Comparison of ENCODE assay signal across 8 mouse cellular contexts in the genomic region with DNA sequence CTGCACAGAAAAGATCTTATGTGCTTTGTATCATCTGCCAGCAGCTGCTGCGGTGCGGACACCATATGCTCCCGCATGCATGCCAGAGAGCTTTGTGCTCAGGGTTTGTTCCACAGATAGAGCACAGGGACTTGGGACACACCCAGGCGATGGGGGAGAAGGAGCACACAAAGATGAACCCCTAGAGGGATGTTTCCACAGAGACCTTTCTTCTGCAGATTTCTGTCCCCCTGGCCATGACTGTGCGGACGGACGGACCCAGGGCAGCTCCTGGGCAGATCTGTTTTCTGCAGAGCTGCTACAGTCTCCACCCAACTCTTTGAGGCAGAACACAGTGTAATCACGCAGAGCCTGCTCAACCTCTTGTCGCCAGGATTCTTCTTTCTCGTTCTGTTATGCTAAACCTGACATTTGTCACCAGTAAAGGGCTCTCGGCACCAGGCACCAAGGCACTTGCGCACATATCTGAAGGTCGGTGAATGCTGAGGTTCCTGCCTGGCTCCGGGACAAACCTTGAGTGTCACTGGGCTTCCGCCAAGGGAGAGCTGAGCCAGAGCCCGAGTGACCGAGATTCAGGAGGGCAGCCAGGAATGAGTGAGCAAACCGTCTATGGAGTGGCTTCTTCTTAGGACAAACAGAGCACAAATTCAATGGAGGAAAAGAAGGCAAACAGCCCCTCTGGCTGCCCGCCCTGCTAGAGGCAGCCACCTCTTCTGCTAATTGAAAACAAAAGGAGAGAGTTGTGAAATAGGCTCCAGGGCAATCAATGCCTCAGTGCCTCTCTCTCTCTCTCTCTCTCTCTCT. TPM values are rescaled to one million over a fixed set of nuclear protein-coding genes. Genes with fewer than 3 reads are reported as not detected.
DNase-seq lines count a peak whose midpoint lies in the region; ATAC-seq lines count a peak whose summit lies in the region.

No protein-coding gene starts in this region.

- no peaks in the 10 kb centered on the region for H3K36me3 ChIP-seq in hindbrain, embryonic 14.5 days (replicated peaks; ENCODE audit: control insufficient read depth, insufficient read depth)

- no peaks in the 10 kb centered on the region for H3K27me3 ChIP-seq in hindbrain, embryonic 14.5 days (ENCODE audit: control insufficient read depth, insufficient read depth, low read length)

- H3K27ac ChIP-seq in hindbrain, embryonic 14.5 days, result peak overlapping the region; percentile 81

- peaks cover 20% of the 10 kb centered on the region for H3K4me1 ChIP-seq in hindbrain, embryonic 14.5 days (replicated peaks; ENCODE audit: control insufficient read depth, insufficient read depth, low read length)

- DNase-seq in adrenal gland, adult (ENCODE audit: inconsistent age in 2 of 2, low spot score in 1 of 2), result peak; percentile 94 to 98
- DNase-seq in cerebellum, postnatal 36 days, result peak; percentile 88 to 95
- peak; percentile 80 to 82 for DNase-seq in gastrocnemius, adult 8-10 months (ENCODE audit: low spot score in 2 of 2)
- peak; percentile 60 for DNase-seq in hindbrain, embryonic 14.5 days (ENCODE audit: low spot score)
- DNase-seq in layer of hippocampus, postnatal 10 days (ENCODE audit: low spot score in 2 of 2), result peak; percentile 68 to 72
- DNase-seq in lung, postnatal 10 days, result peak; percentile 92
- peak; percentile 43 for DNase-seq in right cerebral cortex, postnatal 25 days
- no peak for DNase-seq in yolk sac, embryonic 10.5 days (ENCODE audit: low spot score)

- no peak overlapping the region for H3K4me3 ChIP-seq in hindbrain, embryonic 14.5 days (replicated peaks; ENCODE audit: low read length)

- H3K9me3 ChIP-seq in hindbrain, embryonic 14.5 days (ENCODE audit: control insufficient read depth, low read length), result no peaks in the 10 kb centered on the region

- H3K9ac ChIP-seq in hindbrain, embryonic 14.5 days, result peak overlapping the region; percentile 44

- WGBS in hindbrain, embryonic 14.5 days, result 11% methylated on average over 19 of the region's 19 CpGs

- peak; percentile 68 for ATAC-seq in hindbrain, embryonic 14.5 days (ENCODE audit: low FRiP score)

- peak overlapping the region; percentile 42 for H3K4me2 ChIP-seq in hindbrain, embryonic 14.5 days (replicated peaks)

RNA-seq across cellular contexts. Expression of a gene that starts 56.2 kb away (rescaled TPM):
- total RNA-seq in gastrocnemius, adult 8-10 months (2022), result 10 to 100 TPM; 18.1 to 74.5 (median 34.4) TPM
- polyA plus RNA-seq in hindbrain, embryonic 14.5 days (2014; fragmentation: Nextera tagmentation; extraction: Ambion mirVana), result 38.4 and 43.6 TPM in 2 replicates
- 10 to 100 TPM; 22.0 to 23.1 TPM for total RNA-seq in layer of hippocampus, postnatal 10 days (2021)
